Mouse (Mus musculus): ENCODE results near the gene Nup37. TPM values are rescaled to one million over a fixed set of nuclear protein-coding genes. Genes with fewer than 3 reads are reported as not detected.

Gene Nup37
- polyA plus RNA-seq, 1 experiment from 2014 or later = 82.2 TPM

DNA sequence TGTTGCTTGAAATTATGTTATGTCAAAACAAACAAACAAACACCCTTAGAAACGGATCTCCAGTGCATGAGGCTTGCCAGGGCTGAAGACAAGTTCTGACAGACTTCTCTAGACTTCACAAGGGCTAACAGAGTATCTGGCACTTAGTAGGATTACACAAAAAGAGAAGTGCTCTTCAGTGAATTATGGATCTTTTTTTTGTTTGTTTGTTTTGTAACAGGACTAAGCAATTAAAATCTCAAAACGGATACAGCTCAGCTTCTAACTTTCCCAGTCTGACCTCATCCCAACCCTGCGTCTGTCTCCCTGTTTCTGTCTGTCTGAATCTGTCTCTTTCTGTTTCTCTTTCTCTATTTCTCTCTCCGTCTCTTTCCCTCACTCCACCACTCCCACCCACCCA, 53.7 kb downstream of the Nup37 start:
- Histone ChIP-seq H3K27me3 (no peaks in the 10 kb centered on the region), H3K27ac (replicated peaks) (no peak overlapping the region), H3K9me3 (no peaks in the 10 kb centered on the region), H3K4me3 (peak overlapping the region; percentile 65), H3K4me2 (replicated peaks) (peak overlapping the region; percentile 65), H3K9ac (replicated peaks) (no peak overlapping the region), H3K36me3 (peaks cover 4% of the 10 kb centered on the region; the same call in 1 of the 2 replicates), H3K4me1 (peaks cover 8% of the 10 kb centered on the region)
- WGBS = 14% methylated on average over 4 of the region's 4 CpGs
- ATAC-seq (ENCODE audit: low FRiP score, low read depth) = peak; percentile 69

DNA sequence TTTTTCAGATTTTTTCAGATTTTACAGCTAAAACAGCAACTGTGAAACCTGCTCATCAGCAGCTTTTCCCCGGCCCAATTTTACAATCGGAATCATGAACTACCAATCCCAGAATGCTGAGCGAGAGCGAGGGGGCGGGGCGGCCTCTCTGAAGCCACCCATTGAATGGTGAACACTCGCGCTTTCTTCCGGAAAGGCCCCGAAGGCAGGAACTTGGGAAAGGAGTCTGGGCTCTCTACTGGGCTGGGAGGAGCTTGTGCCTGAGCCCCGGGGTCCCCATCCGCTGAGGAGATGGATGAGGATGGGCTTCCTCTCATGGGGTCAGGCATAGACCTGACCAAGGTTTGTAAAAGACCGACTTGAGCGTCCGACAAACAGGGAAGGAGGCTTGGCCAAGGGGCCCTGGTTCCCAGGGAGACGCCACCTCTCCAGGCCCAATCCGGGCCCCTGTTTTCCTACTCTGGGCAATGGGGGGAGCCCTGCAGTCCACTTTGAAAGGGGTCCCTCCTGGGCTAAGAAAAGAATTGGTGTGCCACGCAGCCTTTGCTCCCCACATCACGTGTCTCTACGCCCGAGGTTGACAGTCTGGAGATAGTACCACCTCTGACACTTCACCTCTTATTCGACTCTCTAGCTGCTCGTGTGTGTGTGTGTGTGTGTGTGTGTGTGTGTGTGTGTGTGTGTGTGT, 54.3 kb downstream of the Nup37 start, which contains the start of gene Washc3:
Washc3 (plus strand) TSS at position 143 of the 688 bp plus-strand sequence.
- Histone ChIP-seq H3K27ac (replicated peaks) (peak within 1 kb of the TSS; percentile 75), H3K4me2 (replicated peaks) (peak within 1 kb of the TSS; percentile 65), H3K27me3 (no peaks in the 10 kb centered on the region), H3K4me1 (peaks cover 8% of the 10 kb centered on the region), H3K9ac (replicated peaks) (peak within 1 kb of the TSS; percentile 75), H3K4me3 (peak within 1 kb of the TSS; percentile 65), H3K36me3 (peaks cover 4% of the 10 kb centered on the region; the same call in 1 of the 2 replicates), H3K9me3 (no peaks in the 10 kb centered on the region)
- WGBS = 5% methylated on average over 23 of the region's 23 CpGs
- peak; percentile 99 for ATAC-seq (ENCODE audit: low FRiP score, low read depth)

DNA sequence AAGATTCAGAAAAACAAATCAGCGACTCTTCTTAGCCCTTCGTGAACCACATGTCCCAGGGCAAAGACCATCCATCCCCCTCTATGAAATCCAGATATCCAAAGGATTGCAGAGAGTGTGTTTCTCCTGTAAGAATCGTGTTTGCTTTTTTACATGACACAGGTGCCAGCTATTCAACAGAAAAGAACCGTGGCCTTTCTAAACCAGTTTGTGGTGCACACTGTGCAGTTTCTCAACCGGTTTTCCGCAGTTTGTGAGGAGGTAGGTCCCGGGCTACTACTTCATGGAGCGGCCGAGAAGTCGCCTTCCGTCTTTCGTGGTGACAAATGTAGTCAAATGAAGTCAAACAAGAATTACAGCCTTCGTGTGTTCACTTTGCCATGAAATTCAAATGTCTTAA, 54.9 kb downstream of the Nup37 start:
- Histone ChIP-seq H3K27ac (replicated peaks) (peak overlapping the region; percentile 75; the same call in 1 of the 2 replicates), H3K27me3 (no peaks in the 10 kb centered on the region), H3K4me3 (peak overlapping the region; percentile 65), H3K9me3 (no peaks in the 10 kb centered on the region), H3K9ac (replicated peaks) (peak overlapping the region; percentile 75), H3K36me3 (peaks cover 4% of the 10 kb centered on the region; the same call in 1 of the 2 replicates), H3K4me2 (replicated peaks) (peak overlapping the region; percentile 65), H3K4me1 (peaks cover 8% of the 10 kb centered on the region)
- no peak for ATAC-seq (ENCODE audit: low FRiP score, low read depth)
- 81% methylated on average over 13 of the region's 13 CpGs for WGBS

DNA sequence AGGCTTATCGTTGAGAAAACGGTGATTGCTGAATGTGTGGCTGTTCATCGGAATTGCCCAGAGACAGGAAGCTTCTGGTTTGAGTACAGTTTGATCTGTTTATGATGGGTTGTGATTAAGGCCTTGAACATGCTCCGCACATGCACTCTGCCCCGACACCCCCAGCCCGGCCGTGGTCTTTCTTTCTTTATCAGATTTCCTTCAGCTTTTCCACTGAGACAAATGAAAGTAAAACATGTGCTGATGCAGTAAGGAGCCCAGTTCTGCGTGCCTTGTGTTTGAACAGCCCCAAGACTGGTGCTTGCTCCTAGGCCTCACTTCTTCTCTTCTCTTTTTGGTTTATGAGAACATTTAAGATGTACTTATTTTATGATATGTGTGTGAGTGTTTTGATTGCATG, 55.8 kb downstream of the Nup37 start:
- 90% methylated on average over 8 of the region's 8 CpGs for WGBS
- Histone ChIP-seq H3K36me3 (peaks cover 4% of the 10 kb centered on the region; the same call in 1 of the 2 replicates), H3K9ac (replicated peaks) (no peak overlapping the region)

DNA sequence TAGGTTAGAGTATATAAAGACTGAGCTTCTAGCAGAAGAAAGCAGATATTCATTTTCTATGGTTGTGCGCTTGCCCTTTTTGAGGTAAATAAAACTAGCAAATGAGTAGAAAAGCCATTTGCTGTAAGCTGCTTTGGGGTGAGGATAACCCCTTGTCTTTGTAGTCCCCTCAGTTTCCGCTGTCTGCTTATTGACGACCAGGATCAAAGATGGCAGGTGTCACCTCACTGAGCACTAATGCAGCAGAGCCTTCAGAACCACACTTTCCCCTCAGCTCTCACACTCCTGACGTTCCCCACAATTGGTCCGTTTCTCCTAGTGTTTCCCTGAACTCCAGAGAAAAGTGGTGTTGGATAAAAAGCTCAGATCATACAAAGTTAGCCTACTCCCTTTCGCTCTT, 56.4 kb downstream of the Nup37 start:
- Histone ChIP-seq H3K27ac (replicated peaks) (no peak overlapping the region), H3K4me2 (replicated peaks) (no peak overlapping the region), H3K36me3 (peaks cover 4% of the 10 kb centered on the region; the same call in 1 of the 2 replicates), H3K4me1 (peaks cover 8% of the 10 kb centered on the region), H3K9me3 (no peaks in the 10 kb centered on the region), H3K9ac (replicated peaks) (no peak overlapping the region), H3K4me3 (no peak overlapping the region), H3K27me3 (no peaks in the 10 kb centered on the region)
- no peak for ATAC-seq (ENCODE audit: low FRiP score, low read depth)
- WGBS = 91% methylated on average over 6 of the region's 6 CpGs

More for the DNA sequence above, 55.8 kb downstream of the Nup37 start:
- Histone ChIP-seq H3K4me3 (no peak overlapping the region), H3K27ac (replicated peaks) (no peak overlapping the region), H3K4me2 (replicated peaks) (no peak overlapping the region), H3K9me3 (no peaks in the 10 kb centered on the region), H3K4me1 (peaks cover 8% of the 10 kb centered on the region), H3K27me3 (no peaks in the 10 kb centered on the region)
- ATAC-seq (ENCODE audit: low FRiP score, low read depth) = no peak

DNA sequence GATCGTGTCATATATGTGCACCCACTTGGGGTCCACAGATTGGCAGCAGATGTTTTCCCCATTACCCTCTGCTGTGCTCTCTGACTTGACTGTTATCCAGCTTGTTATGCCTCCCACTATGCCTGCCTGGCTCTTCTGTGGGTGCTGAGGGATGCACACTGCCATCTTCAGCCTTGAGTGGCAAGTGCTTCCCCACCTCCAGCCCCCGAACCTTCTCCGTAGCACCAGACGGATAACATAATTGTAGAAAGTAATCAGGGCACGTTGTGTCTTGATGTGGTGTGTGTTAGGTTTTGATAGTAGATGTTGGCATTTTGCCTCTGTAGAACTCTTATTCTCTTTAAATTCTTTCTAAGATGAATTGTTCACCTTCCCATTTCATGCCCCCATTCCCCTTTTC, 65.9 kb downstream of the Nup37 start:
- no peak for ATAC-seq (ENCODE audit: low FRiP score, low read depth)
- Histone ChIP-seq H3K27ac (replicated peaks) (no peak overlapping the region), H3K9ac (replicated peaks) (no peak overlapping the region), H3K9me3 (no peaks in the 10 kb centered on the region), H3K36me3 (0 out of 2 replicates have a peak, but pooled peaks cover 12% of the 10 kb centered on the region), H3K4me2 (replicated peaks) (no peak overlapping the region), H3K4me3 (no peak overlapping the region), H3K27me3 (no peaks in the 10 kb centered on the region), H3K4me1 (no peaks in the 10 kb centered on the region)
- 95% methylated on average over 5 of the region's 5 CpGs for WGBS

DNA sequence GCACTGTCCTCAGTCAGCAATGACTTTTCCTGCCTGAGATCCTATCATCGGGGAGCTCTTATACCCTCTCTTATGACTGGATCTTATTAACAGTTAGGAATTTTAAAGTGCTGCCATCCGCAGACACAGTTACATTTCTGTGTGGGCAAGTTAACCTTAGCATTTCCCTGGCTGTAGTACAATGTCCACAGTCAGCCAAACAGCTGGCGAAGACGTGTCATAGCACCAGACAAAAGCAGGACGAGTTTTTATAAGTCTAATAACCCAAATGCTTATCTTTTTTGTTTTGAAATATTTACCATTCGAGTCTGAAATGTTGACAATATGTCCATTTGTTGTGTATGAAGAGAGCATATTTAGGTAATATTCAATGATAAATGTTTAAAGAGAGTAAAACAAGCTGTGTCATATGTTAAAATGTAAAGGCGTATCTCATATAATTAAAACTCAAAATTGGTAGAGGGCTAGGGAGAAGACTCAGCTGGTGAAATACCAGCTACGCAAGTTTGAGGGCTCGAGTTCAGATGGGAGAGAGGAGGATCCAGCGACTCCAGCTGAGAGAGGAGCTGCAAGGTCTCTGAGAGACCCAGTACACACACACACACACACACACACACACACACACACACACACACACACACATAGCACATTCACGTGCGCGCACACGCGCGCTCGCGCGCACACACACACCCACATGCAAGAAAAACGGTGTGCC, 68.2 kb downstream of the Nup37 start:
- H3K36me3 ChIP-seq = 0 out of 2 replicates have a peak, but pooled peaks cover 12% of the 10 kb centered on the region
- H3K9me3 ChIP-seq = no peaks in the 10 kb centered on the region
- no peaks in the 10 kb centered on the region for H3K27me3 ChIP-seq
- H3K9ac ChIP-seq (replicated peaks) = no peak overlapping the region
- H3K4me2 ChIP-seq (replicated peaks) = no peak overlapping the region
- no peak overlapping the region for H3K4me3 ChIP-seq
- no peak overlapping the region for H3K27ac ChIP-seq (replicated peaks)
- ATAC-seq (ENCODE audit: low FRiP score, low read depth) = no peak
- 94% methylated on average over 20 of the region's 20 CpGs for WGBS
- H3K4me1 ChIP-seq = no peaks in the 10 kb centered on the region

DNA sequence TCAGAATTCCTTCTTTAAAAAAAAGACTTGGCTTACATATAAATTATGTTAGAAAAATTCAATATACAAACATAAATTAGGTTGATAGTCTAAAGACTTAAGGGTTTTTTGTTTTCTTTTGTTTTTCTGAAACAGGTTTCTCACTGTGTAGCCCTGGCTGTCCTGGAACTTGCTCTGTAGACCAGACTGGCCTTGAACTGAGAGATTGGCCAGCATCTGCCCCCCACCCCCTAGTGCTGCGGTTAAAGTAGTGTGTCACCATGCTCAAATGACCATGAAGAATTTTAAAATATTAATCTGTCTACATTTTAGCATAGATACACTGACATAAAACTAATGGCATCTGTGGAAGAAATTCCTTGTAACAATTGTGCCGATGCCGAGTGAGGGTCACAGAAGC, 71.4 kb downstream of the Nup37 start:
- H3K4me3 ChIP-seq = no peak overlapping the region
- no peak overlapping the region for H3K27ac ChIP-seq (replicated peaks)
- H3K4me1 ChIP-seq = no peaks in the 10 kb centered on the region
- H3K9ac ChIP-seq (replicated peaks) = no peak overlapping the region
- WGBS = 95% methylated on average over 3 of the region's 3 CpGs
- H3K4me2 ChIP-seq (replicated peaks) = no peak overlapping the region
- H3K27me3 ChIP-seq = no peaks in the 10 kb centered on the region
- no peak for ATAC-seq (ENCODE audit: low FRiP score, low read depth)
- 0 out of 2 replicates have a peak, but pooled peaks cover 12% of the 10 kb centered on the region for H3K36me3 ChIP-seq
- H3K9me3 ChIP-seq = no peaks in the 10 kb centered on the region

DNA sequence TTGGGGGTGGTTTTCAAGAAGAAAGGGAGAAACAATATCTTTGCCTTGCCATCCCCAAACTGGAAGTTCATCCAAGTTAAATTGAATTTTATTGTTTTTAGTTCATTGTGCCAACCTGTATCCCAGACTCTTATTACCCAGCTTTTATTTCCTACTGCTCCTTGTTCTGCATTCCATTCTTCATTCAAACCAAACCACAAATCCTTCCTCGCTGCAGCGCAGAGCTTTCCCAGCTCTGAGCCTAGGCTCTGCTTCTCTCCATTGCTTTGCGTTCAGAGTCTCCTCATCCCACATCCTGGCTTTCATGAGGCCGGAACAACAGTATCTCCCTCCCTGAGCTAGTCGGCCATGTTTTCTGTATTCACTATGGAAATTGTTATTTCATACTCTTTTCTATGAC, 74.9 kb downstream of the Nup37 start:
- Histone ChIP-seq H3K27ac (replicated peaks) (no peak overlapping the region), H3K4me1 (no peaks in the 10 kb centered on the region), H3K9me3 (no peaks in the 10 kb centered on the region), H3K4me2 (replicated peaks) (no peak overlapping the region), H3K27me3 (no peaks in the 10 kb centered on the region), H3K9ac (replicated peaks) (no peak overlapping the region), H3K36me3 (peaks cover 4% of the 10 kb centered on the region; the same call in 1 of the 2 replicates), H3K4me3 (no peak overlapping the region)
- WGBS = 85% methylated on average over 5 of the region's 5 CpGs
- no peak for ATAC-seq (ENCODE audit: low FRiP score, low read depth)

DNA sequence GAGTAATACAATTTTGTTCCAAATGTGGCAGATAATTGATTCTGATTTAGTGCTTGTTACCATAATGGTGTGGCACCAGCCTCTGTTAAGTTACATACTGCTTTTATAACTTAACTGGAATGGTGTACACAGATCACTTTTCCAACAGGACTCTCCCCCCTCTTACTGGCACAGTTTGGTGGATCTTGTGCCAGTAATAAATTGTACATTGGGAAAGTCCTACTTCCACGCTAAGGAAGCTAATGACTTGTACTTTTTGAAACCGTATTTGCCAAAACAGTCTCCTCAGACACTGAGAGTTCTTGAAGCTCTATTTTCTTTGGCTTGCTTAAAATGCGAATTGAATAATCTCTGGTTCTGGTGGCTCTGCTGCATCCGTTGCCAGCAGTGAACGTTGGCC, 78.6 kb downstream of the Nup37 start:
- Histone ChIP-seq H3K4me2 (replicated peaks) (no peak overlapping the region), H3K4me3 (no peak overlapping the region), H3K27ac (replicated peaks) (no peak overlapping the region), H3K36me3 (peaks cover 6% of the 10 kb centered on the region), H3K9ac (replicated peaks) (no peak overlapping the region), H3K9me3 (no peaks in the 10 kb centered on the region), H3K27me3 (no peaks in the 10 kb centered on the region), H3K4me1 (no peaks in the 10 kb centered on the region)
- WGBS = 90% methylated on average over 5 of the region's 5 CpGs
- no peak for ATAC-seq (ENCODE audit: low FRiP score, low read depth)

DNA sequence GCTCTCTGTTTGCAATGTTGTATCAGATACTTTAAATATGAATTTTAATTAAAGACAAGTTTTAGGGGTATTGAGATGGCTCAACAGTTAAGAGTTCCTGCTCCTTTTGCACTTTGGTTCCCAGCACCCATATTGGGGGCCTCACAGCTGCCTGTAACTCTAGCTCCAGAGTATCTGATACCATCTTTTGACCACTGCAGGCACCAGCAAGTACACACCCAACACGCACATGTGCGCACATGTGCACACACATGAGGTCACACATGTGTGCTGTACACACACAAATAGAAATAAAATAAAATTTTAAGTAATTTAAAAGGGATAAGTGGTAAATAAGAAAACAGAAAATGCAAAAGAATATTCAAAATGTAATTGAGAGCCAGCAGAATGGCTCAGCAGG, 81.2 kb downstream of the Nup37 start:
- Histone ChIP-seq H3K9me3 (no peaks in the 10 kb centered on the region), H3K36me3 (peaks cover 6% of the 10 kb centered on the region), H3K4me2 (replicated peaks) (no peak overlapping the region), H3K9ac (replicated peaks) (no peak overlapping the region), H3K4me1 (no peaks in the 10 kb centered on the region), H3K4me3 (no peak overlapping the region), H3K27ac (replicated peaks) (no peak overlapping the region), H3K27me3 (no peaks in the 10 kb centered on the region)
- WGBS = 96% methylated on average over 2 of the region's 2 CpGs
- no peak for ATAC-seq (ENCODE audit: low FRiP score, low read depth)
